Mouse (Mus musculus) heart, embryonic 12.5 days (tissue): Measurements from ENCODE around the gene Sowaha. TPM values are rescaled to one million over a fixed set of nuclear protein-coding genes. Genes with fewer than 3 reads are reported as not detected.

Experiments
- ATAC-seq: fragments of 200-750 bp; cut with Nextera tagmentation; 2 replicates; pipeline ENCODE4 v1.8.0; 2017; ENCODE audit warnings: moderate TSS enrichment, moderate library complexity; ENCODE audit not compliant: insufficient number of reproducible peaks, low FRiP score
- H3K27ac ChIP-seq: fragments of 300-500 bp; sonication (generic); 2 replicates; pipeline ENCODE4 v1.5.1; 2016; ENCODE audit warnings: mild to moderate bottlenecking, moderate library complexity; ENCODE audit not compliant: poor library complexity, severe bottlenecking
- H3K27me3 ChIP-seq: fragments of 300-500 bp; sonication (generic); replicated peaks from 2 replicates; pipeline ENCODE4 v1.6.1; 2016; ENCODE audit warnings: mild to moderate bottlenecking, moderate library complexity
- H3K36me3 ChIP-seq: fragments of 300-500 bp; sonication (generic); 2 replicates; pipeline ENCODE4 v1.6.1; 2016; ENCODE audit warnings: mild to moderate bottlenecking, moderate library complexity
- H3K4me1 ChIP-seq: fragments of 300-500 bp; sonication (generic); replicated peaks from 2 replicates; pipeline ENCODE4 v1.6.1; 2016; ENCODE audit warnings: mild to moderate bottlenecking
- H3K4me2 ChIP-seq: fragments of 300-500 bp; sonication (generic); 2 replicates; pipeline ENCODE4 v1.6.1; 2016; ENCODE audit warnings: mild to moderate bottlenecking, moderate library complexity
- H3K4me3 ChIP-seq: fragments of 300-500 bp; sonication (generic); 2 replicates; pipeline ENCODE4 v1.5.1; 2016; ENCODE audit warnings: mild to moderate bottlenecking
- H3K9ac ChIP-seq: fragments of 300-500 bp; sonication (generic); 2 replicates; pipeline ENCODE4 v1.6.1; 2016; ENCODE audit warnings: mild to moderate bottlenecking, moderate library complexity
- H3K9me3 ChIP-seq: fragments of 300-500 bp; sonication (generic); replicated peaks from 2 replicates; pipeline ENCODE4 v1.6.1; 2016; ENCODE audit warnings: mild to moderate bottlenecking, moderate library complexity
- WGBS: fragments of 180-500 bp; shearing (Covaris S2); methylation state at CpG from one replicate; pipeline ENCODE4 v1.1.7; 2016; 5-methylcytosine and 5-hydroxymethylcytosine counted together
- polyA plus RNA-seq: library from polyadenylated mRNA; unstranded; fragments of >200 nt; fragmentation: Nextera tagmentation; extraction: Ambion mirVana; gene quantifications from 2 replicates; pipeline ENCODE4 v1.2.1, GENCODE M21; 2016

Gene Sowaha
- polyA plus RNA-seq, 1 experiment from 2014 or later = 0.54 TPM

DNA sequence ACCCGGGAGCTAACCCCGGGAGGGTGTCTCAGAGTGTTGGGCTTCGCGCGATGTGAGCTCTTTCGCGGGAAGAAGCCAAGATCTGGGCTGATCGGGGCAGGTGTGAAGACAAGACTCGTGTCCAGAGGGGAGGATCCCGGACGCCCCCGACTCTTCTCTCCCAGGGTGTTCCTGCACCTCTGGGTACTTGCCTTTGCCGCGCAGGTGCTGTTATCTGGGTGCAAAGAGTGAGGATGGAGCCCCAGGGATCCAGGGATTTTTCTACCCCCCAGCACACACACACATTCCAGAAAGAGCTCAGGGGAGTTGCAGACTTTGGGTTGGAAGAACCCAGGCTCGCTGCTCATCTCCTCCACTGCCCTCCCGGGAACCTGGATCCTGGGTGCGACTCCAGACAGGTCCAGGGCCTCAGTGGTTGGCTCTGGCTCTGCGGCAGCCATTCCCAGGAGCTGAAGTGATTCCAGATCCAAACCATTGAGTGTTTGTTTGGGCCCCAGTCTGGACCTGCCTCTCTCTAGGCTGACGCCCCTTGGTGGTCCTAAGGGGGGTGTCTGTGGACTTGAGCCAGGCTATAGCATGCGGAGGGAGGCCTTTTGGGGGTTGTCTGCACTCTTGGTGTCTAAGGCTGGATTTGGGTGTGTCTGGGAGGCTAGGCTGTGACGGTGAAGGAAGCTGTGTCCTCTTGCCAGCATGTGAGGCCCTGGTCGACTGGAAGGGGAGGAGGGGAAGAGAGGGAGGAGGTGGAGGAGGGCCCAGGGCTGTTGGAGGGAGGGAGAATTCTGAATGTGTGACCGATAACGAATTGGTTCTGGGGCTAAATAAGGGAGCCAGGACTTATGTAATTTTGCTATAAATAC, 40.3 kb upstream of the Sowaha start:
- Histone ChIP-seq H3K27me3 (peaks cover 4% of the 10 kb centered on the region; the same call in 1 of the 2 replicates), H3K27ac (peak overlapping the region; percentile 45), H3K9me3 (no peaks in the 10 kb centered on the region), H3K36me3 (no peaks in the 10 kb centered on the region), H3K9ac (peak overlapping the region; percentile 91), H3K4me3 (peak overlapping the region; percentile 91), H3K4me1 (peaks cover 45% of the 10 kb centered on the region), H3K4me2 (peak overlapping the region; percentile 89)
- peak; percentile 51; the same call in 1 of the 2 replicates for ATAC-seq
- WGBS = 2% methylated on average over 24 of the region's 24 CpGs

DNA sequence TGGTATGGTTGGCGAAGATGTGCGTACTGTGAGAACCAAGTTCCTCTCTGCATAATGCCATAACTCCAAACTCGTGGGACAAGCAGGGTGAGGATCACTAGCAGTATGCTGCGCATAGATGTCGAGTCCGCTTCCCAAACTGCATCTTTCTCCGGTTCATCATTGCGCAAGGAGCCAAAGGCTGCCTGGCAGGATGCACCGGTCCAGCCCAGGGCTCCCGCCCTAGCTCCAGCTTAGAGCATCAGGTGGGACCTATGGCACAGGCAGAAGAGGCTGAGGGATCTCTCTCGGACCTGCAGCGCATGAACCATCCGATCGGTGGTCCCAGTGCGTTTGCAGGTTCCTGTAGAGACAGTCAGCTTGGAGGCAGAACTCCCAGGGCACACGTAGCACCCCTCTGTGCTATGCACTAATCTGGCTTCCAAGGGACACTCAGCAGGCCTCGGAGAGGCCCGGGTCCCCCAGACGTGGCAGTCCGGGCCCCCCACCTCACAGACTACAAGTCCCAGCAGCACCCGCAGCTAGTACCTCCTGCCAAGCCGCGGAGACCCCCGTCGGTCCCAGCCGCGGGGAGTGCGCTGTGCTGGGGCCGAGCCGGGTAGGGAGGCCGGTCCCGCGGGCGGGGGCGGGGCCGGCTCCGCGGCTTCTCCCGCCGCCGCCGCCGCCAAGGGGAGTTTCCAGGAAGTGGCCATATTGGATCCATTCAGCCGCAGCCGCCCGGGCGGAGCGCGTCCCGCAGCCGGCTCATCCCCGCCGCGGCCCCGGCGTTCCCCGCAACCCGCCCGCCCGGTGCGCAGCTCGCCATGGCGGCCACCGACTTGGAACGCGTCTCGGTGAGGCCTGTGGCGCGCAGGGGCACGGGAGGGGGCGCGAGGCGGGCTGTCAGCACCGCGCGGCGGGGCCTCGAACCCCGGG, 39.4 kb upstream of the Sowaha start, which contains the start of gene Sept8:
Gene Sept8, plus strand, starts transcription at position 51 of the 915 bp plus-strand sequence.
- peak within 1 kb of the TSS; percentile 91 for H3K4me3 ChIP-seq

DNA sequence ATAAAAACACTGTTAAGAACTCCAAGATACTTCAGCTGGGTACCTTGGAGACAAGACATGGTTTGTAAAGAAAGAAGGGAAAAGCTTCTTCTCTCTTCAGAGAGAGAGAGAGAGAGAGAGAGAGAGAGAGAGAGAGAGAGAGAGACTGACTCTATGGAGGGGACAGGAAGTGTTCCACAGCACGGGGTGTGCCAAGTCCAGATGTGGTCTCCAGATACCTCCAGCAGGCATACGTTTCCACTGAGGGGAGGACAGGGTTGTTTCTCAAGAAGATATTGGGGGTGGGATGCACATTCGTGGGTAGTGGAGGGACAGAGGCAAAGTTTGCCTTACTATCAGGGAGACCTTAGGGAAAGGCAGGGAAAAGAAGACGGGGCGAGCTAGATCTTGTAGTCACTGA, 38.7 kb upstream of the Sowaha start:
- ATAC-seq = no peak
- peaks cover 4% of the 10 kb centered on the region; the same call in 1 of the 2 replicates for H3K27me3 ChIP-seq
- H3K27ac ChIP-seq = no peak overlapping the region
- H3K9ac ChIP-seq = no peak overlapping the region
- H3K9me3 ChIP-seq = no peaks in the 10 kb centered on the region
- H3K4me3 ChIP-seq = no peak overlapping the region
- no peak overlapping the region for H3K4me2 ChIP-seq
- no peaks in the 10 kb centered on the region for H3K36me3 ChIP-seq
- 44% methylated on average over 5 of the region's 5 CpGs for WGBS
- H3K4me1 ChIP-seq = peaks cover 35% of the 10 kb centered on the region

More for the DNA sequence above, 39.4 kb upstream of the Sowaha start, which contains the start of gene Sept8:
- Histone ChIP-seq H3K4me2 (peak within 1 kb of the TSS; percentile 89), H3K36me3 (no peaks in the 10 kb centered on the region), H3K4me1 (peaks cover 36% of the 10 kb centered on the region), H3K27ac (peak within 1 kb of the TSS; percentile 45), H3K9me3 (no peaks in the 10 kb centered on the region), H3K9ac (peak within 1 kb of the TSS; percentile 91), H3K27me3 (peaks cover 4% of the 10 kb centered on the region; the same call in 1 of the 2 replicates)
- peak; percentile 73 for ATAC-seq
- WGBS = 5% methylated on average over 74 of the region's 79 CpGs

DNA sequence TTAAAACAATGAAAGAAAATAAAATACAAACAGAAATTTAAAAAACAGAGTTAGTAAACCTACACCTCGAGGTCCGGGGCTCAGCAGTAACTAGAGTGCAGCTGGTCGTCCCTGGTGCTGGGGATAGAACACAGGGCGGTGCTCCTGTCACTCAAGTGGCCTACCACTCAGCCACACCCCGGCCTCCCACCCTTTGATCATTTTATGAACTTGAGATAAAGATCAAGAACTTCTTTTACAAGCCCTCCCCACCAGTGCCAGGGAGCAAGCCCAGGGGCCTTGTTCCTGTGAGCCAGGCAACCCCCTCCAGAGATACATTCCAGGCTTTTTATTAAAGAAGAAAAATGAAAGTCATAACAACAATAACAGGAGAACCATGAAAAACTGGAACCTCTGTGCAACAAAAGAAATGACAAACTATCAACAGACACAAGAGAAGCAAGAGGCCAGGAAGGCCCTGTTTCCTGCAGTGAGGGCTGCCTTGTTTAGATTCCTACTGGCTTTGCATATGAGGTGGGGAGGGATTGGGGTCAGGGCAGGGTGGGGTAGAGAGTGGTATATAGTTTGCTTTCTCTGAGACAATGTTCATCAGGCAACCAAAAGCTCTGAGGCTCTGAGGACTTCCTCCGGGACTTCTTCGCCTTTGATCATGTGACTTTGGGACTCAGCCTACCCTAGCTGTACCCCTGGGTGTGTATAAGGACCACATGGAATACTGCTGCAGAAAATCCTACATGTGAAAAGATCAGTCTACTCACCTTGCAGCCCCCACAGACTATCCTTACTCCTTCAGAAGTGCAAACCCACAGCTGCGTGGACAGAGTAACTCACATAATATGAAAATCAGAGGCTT, 36.9 kb upstream of the Sowaha start:
- no peak overlapping the region for H3K27ac ChIP-seq
- no peak overlapping the region for H3K4me3 ChIP-seq
- no peaks in the 10 kb centered on the region for H3K9me3 ChIP-seq
- peaks cover 4% of the 10 kb centered on the region; the same call in 1 of the 2 replicates for H3K27me3 ChIP-seq
- H3K4me1 ChIP-seq = peaks cover 18% of the 10 kb centered on the region
- 50% methylated on average over 8 of the region's 8 CpGs for WGBS
- no peaks in the 10 kb centered on the region for H3K36me3 ChIP-seq
- H3K4me2 ChIP-seq = no peak overlapping the region
- no peak overlapping the region for H3K9ac ChIP-seq
- no peak for ATAC-seq

DNA sequence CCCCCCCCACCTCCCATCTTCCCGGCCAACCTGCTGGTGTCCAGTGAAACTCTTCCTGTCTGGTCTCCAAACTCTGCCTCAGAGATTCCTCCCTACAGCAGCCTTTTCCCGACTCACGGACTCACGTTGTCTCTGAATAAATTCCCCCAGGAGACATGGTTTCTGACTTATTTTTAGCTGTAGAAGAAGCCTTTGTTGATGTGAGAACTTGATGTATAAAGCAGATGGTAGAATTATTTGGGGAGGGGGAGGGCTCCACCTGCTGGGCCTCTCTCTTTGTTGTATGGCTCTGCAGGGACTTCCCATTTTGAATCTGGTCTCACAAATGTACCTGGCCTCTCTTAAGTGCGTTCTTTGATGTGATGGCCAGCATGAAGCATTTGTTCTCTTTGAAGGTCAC, 30.3 kb upstream of the Sowaha start:
- no peak overlapping the region for H3K4me2 ChIP-seq

DNA sequence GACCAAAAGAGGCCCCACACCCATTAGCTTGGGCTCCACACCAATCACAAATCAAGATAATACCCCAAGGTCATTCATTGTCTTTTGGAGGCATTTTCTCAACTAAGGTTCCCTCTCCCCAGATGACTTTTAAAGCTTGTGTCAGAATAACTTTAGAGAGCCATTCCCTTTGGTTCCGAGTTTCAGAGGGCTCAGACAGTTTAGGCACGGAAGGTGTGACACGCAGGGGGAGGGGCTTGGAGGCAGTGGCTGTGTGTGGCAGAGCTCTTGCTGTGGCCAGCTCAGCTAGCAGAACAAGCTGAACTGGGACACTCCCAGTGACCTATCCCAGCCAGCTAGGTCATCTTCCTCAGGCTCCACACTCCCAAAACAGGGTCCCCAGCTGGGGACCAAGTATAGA, 28.5 kb upstream of the Sowaha start:
- no peak for ATAC-seq
- H3K4me2 ChIP-seq = no peak overlapping the region
- 0 out of 2 replicates have a peak, but pooled peaks cover 5% of the 10 kb centered on the region for H3K4me1 ChIP-seq
- H3K36me3 ChIP-seq = no peaks in the 10 kb centered on the region
- WGBS = 46% methylated on average over 3 of the region's 3 CpGs
- no peak overlapping the region for H3K4me3 ChIP-seq
- no peak overlapping the region for H3K27ac ChIP-seq
- H3K27me3 ChIP-seq = no peaks in the 10 kb centered on the region
- H3K9ac ChIP-seq = no peak overlapping the region
- H3K9me3 ChIP-seq = no peaks in the 10 kb centered on the region

More for the DNA sequence above, 30.3 kb upstream of the Sowaha start:
- H3K27ac ChIP-seq = no peak overlapping the region
- H3K27me3 ChIP-seq = no peaks in the 10 kb centered on the region
- WGBS = 41% methylated on average over 5 of the region's 5 CpGs
- H3K36me3 ChIP-seq = no peaks in the 10 kb centered on the region
- H3K9me3 ChIP-seq = no peaks in the 10 kb centered on the region
- 0 out of 2 replicates have a peak, but pooled peaks cover 5% of the 10 kb centered on the region for H3K4me1 ChIP-seq
- no peak for ATAC-seq
- no peak overlapping the region for H3K4me3 ChIP-seq
- H3K9ac ChIP-seq = no peak overlapping the region

DNA sequence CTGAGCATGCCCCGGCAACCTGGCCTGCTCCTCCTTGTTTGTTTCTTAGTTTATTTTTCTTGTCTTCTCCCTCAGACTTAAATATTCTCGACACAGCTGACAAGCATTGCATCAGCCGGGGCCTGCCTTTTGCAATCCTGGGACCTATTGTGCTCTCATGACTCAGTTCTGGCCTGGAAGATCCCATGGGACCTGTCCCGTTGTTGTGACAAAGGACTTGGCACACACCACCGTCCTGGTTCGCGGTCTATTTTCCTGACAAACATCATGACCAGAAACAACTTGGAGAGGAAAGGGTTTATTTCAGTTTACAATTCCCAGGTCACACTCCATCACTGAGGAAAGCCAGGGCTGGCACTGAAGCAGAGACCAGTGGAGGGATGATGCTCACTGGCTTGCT, 28.1 kb upstream of the Sowaha start:
- no peaks in the 10 kb centered on the region for H3K36me3 ChIP-seq
- no peaks in the 10 kb centered on the region for H3K27me3 ChIP-seq
- no peak overlapping the region for H3K4me2 ChIP-seq
- 59% methylated on average over 7 of the region's 7 CpGs for WGBS
- H3K27ac ChIP-seq = no peak overlapping the region
- ATAC-seq = no peak
- 0 out of 2 replicates have a peak, but pooled peaks cover 5% of the 10 kb centered on the region for H3K4me1 ChIP-seq
- H3K9ac ChIP-seq = no peak overlapping the region
- no peak overlapping the region for H3K4me3 ChIP-seq
- H3K9me3 ChIP-seq = no peaks in the 10 kb centered on the region

DNA sequence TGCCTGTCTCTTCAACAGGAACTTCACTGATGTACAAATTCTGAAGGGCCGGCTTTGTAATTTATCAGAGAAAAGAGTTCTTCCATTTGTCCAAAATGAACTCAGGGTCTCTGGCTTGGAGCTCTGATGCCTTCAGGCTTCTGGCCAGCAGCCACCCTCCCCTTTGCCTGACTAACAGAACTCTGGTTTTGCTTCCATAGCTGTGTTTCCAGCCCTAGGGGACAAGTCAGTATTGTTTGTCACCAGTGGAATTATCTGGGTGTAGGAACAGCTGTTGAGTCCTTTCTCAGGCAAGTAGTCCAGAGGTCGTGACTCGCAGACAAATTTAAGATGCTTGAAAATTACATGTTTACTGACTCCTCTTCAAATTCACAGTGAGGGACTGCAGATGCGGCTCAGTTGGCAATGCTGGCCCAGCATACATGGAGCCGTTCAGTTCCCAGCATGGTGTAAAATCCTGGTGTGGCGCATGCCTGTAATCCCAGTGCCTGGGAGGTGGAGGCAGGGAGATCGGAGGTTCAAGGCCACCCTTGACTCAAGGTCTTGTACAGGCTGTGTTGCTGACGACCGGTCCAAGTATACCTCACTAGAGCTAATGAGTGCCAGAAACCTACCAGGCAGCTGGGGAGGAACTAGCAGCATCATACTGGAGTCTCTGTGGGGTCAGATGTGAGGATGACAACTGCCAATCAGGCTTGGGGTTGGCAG, 27.2 kb upstream of the Sowaha start:
- Histone ChIP-seq H3K27ac (no peak overlapping the region), H3K27me3 (no peaks in the 10 kb centered on the region), H3K9me3 (no peaks in the 10 kb centered on the region), H3K36me3 (no peaks in the 10 kb centered on the region), H3K4me1 (0 out of 2 replicates have a peak, but pooled peaks cover 5% of the 10 kb centered on the region), H3K4me3 (no peak overlapping the region), H3K9ac (no peak overlapping the region), H3K4me2 (no peak overlapping the region)
- ATAC-seq = no peak
- 84% methylated on average over 9 of the region's 9 CpGs for whole genome bisulfite sequencing

DNA sequence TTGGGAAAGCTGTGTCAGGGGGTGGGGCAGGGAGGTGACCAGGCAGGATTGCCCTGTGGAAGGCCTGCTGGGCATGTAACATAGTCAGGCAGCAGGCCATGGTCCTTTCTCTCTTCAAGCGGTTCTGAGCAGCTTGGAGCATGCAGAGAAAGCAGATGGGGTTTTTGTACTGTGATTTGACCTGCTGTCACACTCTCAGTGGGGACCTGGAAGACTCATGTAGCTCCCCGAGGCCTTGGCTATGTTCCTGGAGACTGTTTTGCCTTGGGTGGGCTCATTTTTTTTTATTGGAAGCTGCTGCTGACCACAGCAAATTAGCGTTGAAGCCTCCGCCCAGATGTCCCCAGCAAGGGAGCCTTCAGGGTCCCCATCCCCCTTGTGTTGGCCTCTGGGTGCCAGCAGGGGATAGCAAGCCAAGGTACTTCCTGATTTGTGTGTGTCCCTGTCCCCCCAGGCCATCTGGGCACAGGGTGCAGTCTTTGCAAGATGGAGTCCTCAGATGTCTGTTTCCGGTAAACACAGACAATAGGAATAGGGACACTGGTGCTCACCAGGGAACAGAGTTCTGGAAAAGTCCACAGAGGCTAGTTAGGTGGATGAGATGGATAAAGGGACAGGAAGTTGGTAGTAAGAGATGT, 25.1 kb upstream of the Sowaha start:
- H3K4me1 ChIP-seq = peaks cover 8% of the 10 kb centered on the region
- no peaks in the 10 kb centered on the region for H3K36me3 ChIP-seq
- H3K9me3 ChIP-seq = no peaks in the 10 kb centered on the region
- no peak overlapping the region for H3K27ac ChIP-seq
- no peak overlapping the region for H3K9ac ChIP-seq
- H3K4me2 ChIP-seq = no peak overlapping the region
- no peaks in the 10 kb centered on the region for H3K27me3 ChIP-seq
- WGBS = 69% methylated on average over 5 of the region's 5 CpGs
- ATAC-seq = no peak
- H3K4me3 ChIP-seq = no peak overlapping the region
